Mouse (Mus musculus) B cell, adult 67 days (primary cell): ENCODE data around the gene Fbln7. TPM values are rescaled to one million over a fixed set of nuclear protein-coding genes. Genes with fewer than 3 reads are reported as not detected.

Experiments used
- total RNA-seq, 2 experiments: library from RNA; stranded (reverse); gene quantifications; 4 replicates each; pipeline ENCODE4 v1.2.4; 2023

Gene Fbln7
- total RNA-seq = not detected

GRCm38 (mm10) chr2:128862636-128863035, at the start of gene Fbln7:
TSS of gene Fbln7 (plus strand) at chr2:128862981.

GRCm38 (mm10) chr2:128817786-128818681, 44.7 kb upstream of the Fbln7 start, which contains the start of gene Tmem87b:
TSS of gene Tmem87b (plus strand) at chr2:128818118.

DNA sequence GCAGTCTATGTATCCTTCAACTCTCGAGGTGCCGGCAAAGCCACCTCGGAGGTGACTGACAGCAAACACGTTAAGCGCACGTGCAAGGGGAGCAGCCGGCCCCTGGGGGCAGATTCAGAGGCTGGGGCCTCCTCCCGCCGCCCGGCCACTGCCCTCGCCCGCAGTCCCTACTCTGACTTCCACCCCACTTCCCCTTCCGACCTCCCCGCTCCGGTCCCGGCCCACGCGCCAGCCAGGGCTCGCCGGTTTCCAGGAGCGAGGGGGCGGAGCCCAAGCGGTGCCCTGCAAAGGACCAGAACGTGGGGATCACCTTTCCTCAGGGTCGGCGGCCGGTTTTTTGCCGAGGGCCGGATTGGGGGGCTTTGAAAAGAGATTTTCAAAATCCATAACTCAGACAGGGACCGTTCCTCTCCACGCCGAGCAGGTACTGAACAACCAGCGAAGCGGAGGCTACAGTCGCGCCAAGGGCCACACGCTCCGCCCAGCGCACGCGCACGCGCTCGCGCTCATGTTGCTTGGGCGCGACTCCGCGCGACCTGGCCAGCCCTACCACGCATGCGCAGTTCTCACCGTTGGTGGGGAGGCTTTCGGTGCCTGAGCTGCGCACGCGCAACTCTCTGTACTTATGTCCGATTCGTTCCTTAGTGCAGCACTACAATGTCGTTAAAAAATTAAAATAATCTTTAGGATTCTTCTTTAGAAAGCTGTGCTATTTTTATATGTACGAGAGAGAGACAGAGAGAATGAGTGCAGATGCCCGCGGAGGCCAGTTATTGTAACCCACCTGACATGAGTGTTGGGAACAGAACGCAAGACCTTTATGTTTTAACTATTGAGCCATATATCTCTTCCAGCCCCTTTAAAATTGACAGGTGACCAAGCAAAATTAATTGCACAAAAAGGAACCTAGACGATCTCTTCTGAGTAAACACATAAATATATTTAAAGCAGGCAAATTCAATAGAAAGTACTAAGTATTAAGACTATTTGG, 81.1 kb downstream of the Fbln7 start, which contains the start of gene Zc3h8:
Gene Zc3h8 (minus strand): TSS at position 540 of the 991 bp plus-strand sequence.

Other genes starting within 250 kb of the Fbln7 start
- 100 to 1,000 TPM; 129 to 147 TPM for gene Anapc1, start 175.6 kb upstream of the Fbln7 start, total RNA-seq
- gene Mertk, start 164.0 kb upstream of the Fbln7 start, total RNA-seq = under 1 TPM; 0.27 to 0.81 TPM
- 10 to 100 TPM; 36.5 to 38.3 TPM for gene Tmem87b, start 44.9 kb upstream of the Fbln7 start, total RNA-seq
- 1 to 10 TPM; 4.8 to 5.0 TPM for gene Zc3h8, start 81.1 kb downstream of the Fbln7 start, total RNA-seq
- 10 to 100 TPM in 1 of 2 experiments, 1 to 10 TPM in 1; 9.0 to 16.2 TPM for gene Zc3h6, start 104.4 kb downstream of the Fbln7 start, total RNA-seq
- gene Gm10762, start 104.7 kb downstream of the Fbln7 start, total RNA-seq = 1 to 10 TPM; 5.5 TPM
- gene Vinac1, start 185.2 kb downstream of the Fbln7 start, total RNA-seq = under 1 TPM in 1 of 2 experiments, not detected in 1; 0.17 TPM
- 1 to 10 TPM; 5.1 to 5.4 TPM for gene Ttl, start 203.0 kb downstream of the Fbln7 start, total RNA-seq
- 10 to 100 TPM; 51.3 to 59.2 TPM for gene Polr1b, start 238.0 kb downstream of the Fbln7 start, total RNA-seq